Mouse (Mus musculus) frontal cortex, adult 2 months (tissue): ENCODE measurements around the gene Hist1h4j. TPM values are rescaled to one million over a fixed set of nuclear protein-coding genes. Genes with fewer than 3 reads are reported as not detected.

Experiments used
- DNase-seq, 2 experiments: peaks; one replicate each; pipeline ENCODE4 v3.0.0; 2022; ENCODE audit warnings: low spot score in 1 of 2; ENCODE audit errors: extremely low spot score in 1 of 2
- polyA plus RNA-seq: library from polyadenylated mRNA; depleted of rRNA; stranded (reverse); fragments of >200 nt; gene quantifications from 2 replicates; pipeline ENCODE4 v1.2.3, GENCODE M21; 2012; rRNA removed

Gene Hist1h4j
- polyA plus RNA-seq, 1 experiment = 3.3 TPM

DNA sequence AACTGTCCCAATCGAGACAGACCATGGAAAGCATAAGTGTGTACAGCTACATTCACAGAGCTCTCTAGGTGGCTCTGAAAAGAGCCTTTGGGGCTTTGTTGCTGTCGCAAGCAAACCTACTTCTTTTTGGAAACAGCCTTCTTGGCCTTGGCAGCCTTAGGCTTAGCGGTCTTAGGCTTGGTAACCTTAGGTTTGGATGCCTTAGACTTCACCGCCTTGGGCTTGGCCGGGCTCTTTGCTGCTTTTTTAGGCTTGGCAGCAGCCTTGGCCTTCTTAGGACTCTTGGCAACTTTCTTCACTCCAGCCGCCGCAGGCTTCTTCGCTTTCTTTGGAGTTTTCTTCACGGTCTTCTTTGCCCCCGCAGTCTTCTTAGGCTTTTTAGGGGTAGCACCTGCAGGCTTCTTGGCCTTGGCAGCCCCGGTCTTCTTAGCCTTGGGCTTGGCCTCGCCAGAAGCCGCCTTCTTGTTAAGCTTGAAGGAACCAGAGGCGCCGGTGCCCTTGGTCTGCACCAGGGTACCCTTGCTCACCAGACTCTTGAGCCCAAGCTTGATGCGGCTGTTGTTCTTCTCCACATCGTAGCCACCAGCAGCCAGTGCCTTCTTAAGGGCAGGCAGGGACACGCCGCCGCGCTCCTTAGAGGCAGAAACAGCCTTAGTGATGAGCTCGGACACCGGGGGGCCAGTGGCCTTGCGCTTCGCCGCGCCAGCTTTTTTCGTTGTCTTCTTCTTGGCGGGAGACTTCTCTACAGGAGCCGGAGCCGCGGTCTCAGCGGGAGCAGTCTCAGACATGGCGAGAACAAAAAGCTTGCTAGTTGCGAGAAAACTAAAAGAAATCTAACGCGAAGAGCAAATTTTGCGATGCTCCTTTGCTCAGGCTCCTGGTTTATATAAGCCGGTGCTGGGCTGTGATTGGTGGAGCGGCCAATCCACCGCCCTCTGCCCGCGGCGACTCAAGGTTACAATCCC is 45.2 kb downstream of the Hist1h4j start, which contains the start of gene Hist1h1b:
TSS of gene Hist1h1b (minus strand) at position 859 of the 965 bp plus-strand sequence.
- DNase-seq = peak; percentile 26 to 74

DNA sequence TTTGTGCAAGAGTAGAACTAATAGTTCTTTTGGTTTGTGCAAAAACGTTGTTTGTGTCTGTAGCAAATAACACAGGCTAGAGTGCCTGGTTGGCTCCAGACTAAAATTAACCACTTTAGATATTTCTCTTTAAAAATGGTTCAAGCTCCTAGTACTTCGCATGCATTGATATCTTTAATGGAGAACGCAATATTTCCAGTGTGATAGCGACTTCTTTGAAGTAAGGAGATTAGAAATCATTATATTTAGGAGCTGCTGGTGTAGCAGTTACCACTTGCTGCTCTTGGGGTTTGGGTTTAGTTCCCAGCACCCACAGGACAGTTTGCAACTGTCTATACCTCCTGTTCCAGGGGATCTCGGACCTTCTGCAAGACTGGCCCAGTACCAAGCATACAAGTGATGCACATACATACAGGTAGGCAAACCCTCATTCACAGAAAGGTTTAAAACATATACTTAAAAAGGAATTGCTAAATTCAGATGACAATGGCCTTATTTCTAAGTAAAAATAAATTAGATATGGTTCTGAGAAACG is 46.2 kb downstream of the Hist1h4j start:
- DNase-seq = no peak

DNA sequence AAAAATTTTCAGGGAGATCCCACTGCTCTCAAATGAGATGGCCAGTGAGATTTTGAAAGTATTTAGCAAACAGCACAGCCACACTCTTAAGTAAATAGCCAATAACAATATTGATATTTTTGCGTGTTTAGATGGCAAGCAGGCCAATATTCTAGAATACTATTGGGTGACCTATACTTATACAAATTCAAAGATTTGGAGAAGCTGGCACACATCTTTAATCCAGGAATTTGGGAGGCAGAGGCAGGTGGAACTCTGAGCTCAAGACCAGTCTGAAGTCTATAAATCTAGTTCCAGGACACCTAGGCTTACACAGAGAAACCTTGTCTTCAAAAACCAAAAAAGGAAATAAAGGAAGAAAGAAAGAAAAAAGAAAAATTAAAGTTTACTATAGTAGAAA is 46.8 kb downstream of the Hist1h4j start:
- no peak for DNase-seq

DNA sequence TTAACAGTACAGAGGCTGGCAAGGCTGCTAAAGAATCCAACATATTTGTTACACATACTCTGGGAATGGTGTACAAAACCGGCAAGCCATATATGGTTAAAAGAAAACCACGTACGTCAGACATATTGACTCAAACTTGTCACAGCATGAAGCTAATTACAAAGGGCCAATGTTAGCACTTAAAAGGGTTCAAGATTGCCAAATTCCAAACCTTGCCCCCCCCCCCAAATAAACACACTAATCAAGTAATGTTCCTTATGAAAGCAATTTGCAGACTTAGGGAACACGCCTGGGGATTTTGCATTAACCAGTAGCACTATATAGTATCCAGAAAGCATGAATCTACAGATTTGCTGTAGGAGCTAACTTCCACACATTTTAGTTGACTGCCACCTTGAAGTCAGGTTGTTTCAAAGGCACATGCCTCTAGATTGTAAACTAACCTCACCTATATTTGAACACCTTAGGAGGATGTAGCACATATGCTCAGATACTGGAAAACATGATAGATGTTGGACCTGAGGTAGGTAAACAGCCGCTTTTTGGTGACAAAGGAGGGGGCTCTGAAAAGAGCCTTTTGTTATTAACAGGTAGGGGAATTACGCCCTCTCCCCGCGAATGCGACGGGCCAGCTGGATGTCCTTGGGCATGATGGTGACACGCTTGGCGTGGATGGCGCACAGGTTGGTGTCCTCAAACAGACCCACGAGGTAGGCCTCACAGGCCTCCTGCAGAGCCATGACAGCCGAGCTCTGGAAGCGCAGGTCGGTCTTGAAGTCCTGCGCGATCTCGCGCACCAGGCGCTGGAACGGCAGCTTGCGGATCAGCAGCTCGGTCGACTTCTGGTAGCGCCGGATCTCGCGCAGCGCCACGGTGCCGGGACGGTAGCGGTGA is 47.7 kb downstream of the Hist1h4j start:
- DNase-seq = peak in 1 of 2 experiments; percentile 17

DNA sequence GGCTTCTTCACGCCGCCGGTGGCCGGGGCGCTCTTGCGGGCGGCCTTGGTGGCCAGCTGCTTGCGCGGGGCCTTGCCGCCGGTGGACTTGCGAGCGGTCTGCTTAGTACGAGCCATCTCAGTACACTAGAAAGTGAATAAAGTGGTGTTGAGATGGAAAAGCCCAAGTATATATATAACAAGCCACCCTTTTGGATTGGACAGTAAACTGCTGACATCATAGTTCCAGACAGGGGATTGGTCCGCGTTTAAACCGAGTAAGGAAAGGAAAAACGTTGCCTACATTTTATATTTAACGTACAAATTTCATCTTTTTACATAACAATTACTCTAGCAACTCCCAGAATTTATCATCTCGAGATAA is 48.4 kb downstream of the Hist1h4j start, which contains the start of gene Hist1h3i:
TSS of gene Hist1h3i (minus strand) at position 116 of the 363 bp plus-strand sequence.
- peak; percentile 77 to 93 for DNase-seq

DNA sequence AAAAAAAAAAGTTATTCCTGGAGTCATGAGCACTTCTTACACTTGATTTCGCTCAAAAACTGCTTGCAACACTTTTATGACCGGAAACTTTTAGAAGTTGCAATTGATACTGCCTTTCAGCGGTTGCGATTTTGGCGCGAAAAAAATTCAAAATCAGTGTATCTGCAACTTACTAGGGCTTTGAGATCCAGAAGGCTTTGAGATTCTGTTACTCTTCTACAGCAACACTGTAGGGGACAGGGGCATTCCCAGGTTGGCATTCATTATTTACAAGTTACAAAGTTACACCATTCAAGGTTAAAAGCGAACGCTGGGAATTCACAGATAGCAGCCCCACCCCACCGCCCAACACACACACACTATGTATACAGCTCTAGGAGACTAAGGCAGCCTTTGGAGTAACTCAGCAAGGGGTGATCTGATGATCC is 48.9 kb downstream of the Hist1h4j start:
- peak in 1 of 2 experiments; percentile 63 for DNase-seq

DNA sequence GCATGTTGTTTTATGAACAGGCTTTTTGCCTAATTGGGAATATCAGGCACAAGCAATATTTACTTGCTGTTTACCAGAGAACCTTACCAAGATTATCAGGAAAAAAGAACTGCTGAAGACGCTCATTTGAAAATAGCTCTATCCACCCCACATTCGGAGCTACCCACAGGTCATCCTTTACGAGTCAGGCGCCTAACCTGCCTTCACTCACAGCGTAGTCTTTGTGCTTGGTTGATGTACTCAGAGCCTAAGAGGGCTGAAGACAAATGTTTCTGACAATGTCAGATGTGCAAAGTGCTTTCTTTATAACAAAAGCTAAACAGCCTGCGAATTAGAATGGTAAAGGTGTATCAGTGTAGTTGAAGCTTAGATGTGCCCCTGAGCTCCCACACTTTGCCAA is 49.4 kb downstream of the Hist1h4j start:
- no peak for DNase-seq

Other genes starting within 250 kb of the Hist1h4j start
- 1.6 and 1.9 TPM in 2 replicates for gene AK157302, start 239.8 kb upstream of the Hist1h4j start, polyA plus RNA-seq
- 15.3 and 32.5 TPM in 2 replicates for gene Gm11273, start 233.6 kb upstream of the Hist1h4j start, polyA plus RNA-seq
- 7.9 and 8.6 TPM in 2 replicates for gene Zkscan8, start 203.9 kb upstream of the Hist1h4j start, polyA plus RNA-seq
- not detected in 2 replicates for gene Olfr1366, start 192.3 kb upstream of the Hist1h4j start, polyA plus RNA-seq
- gene Olfr1535, start 175.2 kb upstream of the Hist1h4j start, polyA plus RNA-seq = not detected in 2 replicates
- 0.29 TPM in 1 of 2 replicates, not detected in the other for gene Olfr1364, start 153.3 kb upstream of the Hist1h4j start, polyA plus RNA-seq
- gene Olfr1362, start 121.0 kb upstream of the Hist1h4j start, polyA plus RNA-seq = not detected in 2 replicates
- gene Olfr11, start 92.5 kb upstream of the Hist1h4j start, polyA plus RNA-seq = not detected in 2 replicates
- not detected in 2 replicates for gene Olfr1361, start 71.7 kb upstream of the Hist1h4j start, polyA plus RNA-seq
- gene Olfr1360, start 57.7 kb upstream of the Hist1h4j start, polyA plus RNA-seq = not detected in 2 replicates
- not detected in 2 replicates for gene Olfr1359, start 37.0 kb upstream of the Hist1h4j start, polyA plus RNA-seq
- gene Hist1h2bl, start 18.9 kb upstream of the Hist1h4j start, polyA plus RNA-seq = not detected in 2 replicates
- 1.2 and 1.5 TPM in 2 replicates for gene Hist1h2ai, start 18.6 kb upstream of the Hist1h4j start, polyA plus RNA-seq
- gene Hist1h3h, start 17.4 kb upstream of the Hist1h4j start, polyA plus RNA-seq = 1.8 TPM in 2 replicates
- gene Hist1h2bm, start 13.0 kb upstream of the Hist1h4j start, polyA plus RNA-seq = 0.52 and 0.80 TPM in 2 replicates
- 12.6 and 16.6 TPM in 2 replicates for gene Hist1h4k, start 15.4 kb downstream of the Hist1h4j start, polyA plus RNA-seq
- 1.1 and 1.7 TPM in 2 replicates for gene Hist1h2ak, start 18.8 kb downstream of the Hist1h4j start, polyA plus RNA-seq
- 0.82 and 1.9 TPM in 2 replicates for gene Hist1h2bn, start 19.1 kb downstream of the Hist1h4j start, polyA plus RNA-seq
- 0.18 and 0.71 TPM in 2 replicates for gene Hist1h1b, start 45.6 kb downstream of the Hist1h4j start, polyA plus RNA-seq
- 3.1 and 4.5 TPM in 2 replicates for gene Hist1h3i, start 48.3 kb downstream of the Hist1h4j start, polyA plus RNA-seq
- gene Hist1h2an, start 52.2 kb downstream of the Hist1h4j start, polyA plus RNA-seq = not detected in 2 replicates
- gene Hist1h2bp, start 52.4 kb downstream of the Hist1h4j start, polyA plus RNA-seq = 0.32 and 0.57 TPM in 2 replicates
- gene Hist1h2bq, start 75.1 kb downstream of the Hist1h4j start, polyA plus RNA-seq = 1.5 and 1.9 TPM in 2 replicates
- not detected in 2 replicates for gene Hist1h2ao, start 75.4 kb downstream of the Hist1h4j start, polyA plus RNA-seq
- not detected in 2 replicates for gene Hist1h4m, start 76.7 kb downstream of the Hist1h4j start, polyA plus RNA-seq
- gene Hist1h4n, start 97.1 kb downstream of the Hist1h4j start, polyA plus RNA-seq = 12.0 and 12.7 TPM in 2 replicates
- gene Hist1h2ap, start 98.4 kb downstream of the Hist1h4j start, polyA plus RNA-seq = 3.5 and 3.9 TPM in 2 replicates
- 0.21 and 0.96 TPM in 2 replicates for gene Hist1h2br, start 98.7 kb downstream of the Hist1h4j start, polyA plus RNA-seq
- gene Zfp184, start 210.0 kb downstream of the Hist1h4j start, polyA plus RNA-seq = 2.2 and 2.6 TPM in 2 replicates
- not detected in 2 replicates for gene Pom121l2, start 246.1 kb downstream of the Hist1h4j start, polyA plus RNA-seq